Mouse (Mus musculus) neural tube, embryonic 15.5 days (tissue): ENCODE results near the gene Slc5a4b. TPM values are rescaled to one million over a fixed set of nuclear protein-coding genes. Genes with fewer than 3 reads are reported as not detected.
"Not testable (repeated sequence)": the region's sequence is repeated elsewhere in the genome, so short reads cannot be mapped to it uniquely, and the experiment has no call there.

Experiments
- ATAC-seq: fragments of 200-750 bp; cut with Nextera tagmentation; 2 replicates; pipeline ENCODE4 v1.8.0; 2017; ENCODE audit warnings: mild to moderate bottlenecking, moderate TSS enrichment, moderate library complexity; ENCODE audit not compliant: low FRiP score
- H3K27ac ChIP-seq: fragments of 300-500 bp; sonication (generic); replicated peaks from 2 replicates; pipeline ENCODE4 v1.5.1; 2015; ENCODE audit warnings: mild to moderate bottlenecking, inconsistent platforms
- H3K27me3 ChIP-seq: fragments of 300-500 bp; sonication (generic); replicated peaks from 2 replicates; pipeline ENCODE4 v1.6.1; 2015; ENCODE audit warnings: inconsistent platforms
- H3K36me3 ChIP-seq: fragments of 300-500 bp; sonication (generic); 2 replicates; pipeline ENCODE4 v1.6.1; 2015; ENCODE audit warnings: inconsistent platforms
- H3K4me1 ChIP-seq: fragments of 300-500 bp; sonication (generic); 2 replicates; pipeline ENCODE4 v1.6.1; 2015; ENCODE audit warnings: inconsistent platforms
- H3K4me2 ChIP-seq: fragments of 300-500 bp; sonication (generic); 2 replicates; pipeline ENCODE4 v1.6.1; 2015; ENCODE audit warnings: inconsistent platforms, mild to moderate bottlenecking, moderate library complexity
- H3K4me3 ChIP-seq: fragments of 300-500 bp; sonication (generic); replicated peaks from 2 replicates; pipeline ENCODE4 v1.5.1; 2015; ENCODE audit warnings: mild to moderate bottlenecking, inconsistent platforms
- H3K9ac ChIP-seq: fragments of 300-500 bp; sonication (generic); replicated peaks from 2 replicates; pipeline ENCODE4 v1.6.1; 2015; ENCODE audit warnings: mild to moderate bottlenecking, inconsistent platforms
- H3K9me3 ChIP-seq: fragments of 300-500 bp; sonication (generic); replicated peaks from 2 replicates; pipeline ENCODE4 v1.6.1; 2016; ENCODE audit warnings: inconsistent platforms
- WGBS: fragments of 180-500 bp; shearing (Covaris S2); methylation state at CpG from one replicate; pipeline ENCODE4 v1.1.7; 2015; ENCODE audit warnings: mixed read lengths; 5-methylcytosine and 5-hydroxymethylcytosine counted together
- polyA plus RNA-seq: library from polyadenylated mRNA; unstranded; fragments of >200 nt; fragmentation: Nextera tagmentation; extraction: Ambion mirVana; gene quantifications from 2 replicates; pipeline ENCODE4 v1.2.1, GENCODE M21; 2015

The Slc5a4b gene
- polyA plus RNA-seq, 1 experiment from 2014 or later = not detected

- no peak for ATAC-seq
- Histone ChIP-seq H3K9me3 (no peaks in the 10 kb centered on the region), H3K27me3 (no peaks in the 10 kb centered on the region), H3K27ac (no peak overlapping the region), H3K4me3 (no peak overlapping the region), H3K36me3 (no peaks in the 10 kb centered on the region), H3K4me2 (no peak overlapping the region), H3K9ac (no peak overlapping the region), H3K4me1 (no peaks in the 10 kb centered on the region)
- 66% methylated on average over 9 of the region's 9 CpGs for WGBS
Measured at GRCm38 (mm10) chr10:76097368-76097767, 13.4 kb downstream of the Slc5a4b start.

DNA sequence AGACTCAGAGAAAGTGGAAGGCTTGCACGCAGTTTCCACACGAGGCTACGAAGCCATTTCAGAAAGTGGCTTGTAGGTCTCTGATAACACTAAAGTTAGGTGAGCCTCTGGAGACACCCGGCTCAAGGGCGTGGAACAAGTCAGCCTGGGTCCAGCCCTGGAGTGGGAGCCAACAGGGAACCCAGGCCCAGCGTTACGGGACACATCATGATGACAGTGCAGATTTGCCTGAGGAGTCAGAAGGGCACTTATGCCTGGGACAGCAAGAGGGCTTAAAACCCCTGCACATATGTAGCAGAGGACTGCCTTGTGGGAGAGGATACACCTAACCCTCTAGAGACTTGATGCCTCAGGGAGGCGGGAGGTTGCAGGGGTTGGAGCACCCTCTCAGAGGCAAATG lies 14.2 kb downstream of the Slc5a4b start:
- no peak overlapping the region for H3K4me2 ChIP-seq
- ATAC-seq = no peak
- no peaks in the 10 kb centered on the region for H3K36me3 ChIP-seq
- no peaks in the 10 kb centered on the region for H3K9me3 ChIP-seq
- WGBS = 92% methylated on average over 8 of the region's 8 CpGs
- no peak overlapping the region for H3K9ac ChIP-seq
- H3K27ac ChIP-seq = no peak overlapping the region
- no peaks in the 10 kb centered on the region for H3K27me3 ChIP-seq
- H3K4me3 ChIP-seq = no peak overlapping the region
- H3K4me1 ChIP-seq = no peaks in the 10 kb centered on the region

- H3K27me3 ChIP-seq, H3K36me3 ChIP-seq, H3K9ac ChIP-seq, H3K4me3 ChIP-seq, ATAC-seq, H3K4me1 ChIP-seq, H3K9me3 ChIP-seq, H3K4me2 ChIP-seq, H3K27ac ChIP-seq: not testable (repeated sequence)
- WGBS = 94% methylated on average over 2 of the region's 2 CpGs
Measured at GRCm38 (mm10) chr10:76077008-76077407, 33.8 kb downstream of the Slc5a4b start.

- H3K9ac ChIP-seq, H3K4me1 ChIP-seq, H3K27me3 ChIP-seq, H3K36me3 ChIP-seq, H3K27ac ChIP-seq, H3K4me2 ChIP-seq, ATAC-seq, H3K4me3 ChIP-seq, H3K9me3 ChIP-seq: not testable (repeated sequence)
- 96% methylated on average over 5 of the region's 5 CpGs for WGBS
Measured at GRCm38 (mm10) chr10:76072080-76072479, 38.7 kb downstream of the Slc5a4b start.

DNA sequence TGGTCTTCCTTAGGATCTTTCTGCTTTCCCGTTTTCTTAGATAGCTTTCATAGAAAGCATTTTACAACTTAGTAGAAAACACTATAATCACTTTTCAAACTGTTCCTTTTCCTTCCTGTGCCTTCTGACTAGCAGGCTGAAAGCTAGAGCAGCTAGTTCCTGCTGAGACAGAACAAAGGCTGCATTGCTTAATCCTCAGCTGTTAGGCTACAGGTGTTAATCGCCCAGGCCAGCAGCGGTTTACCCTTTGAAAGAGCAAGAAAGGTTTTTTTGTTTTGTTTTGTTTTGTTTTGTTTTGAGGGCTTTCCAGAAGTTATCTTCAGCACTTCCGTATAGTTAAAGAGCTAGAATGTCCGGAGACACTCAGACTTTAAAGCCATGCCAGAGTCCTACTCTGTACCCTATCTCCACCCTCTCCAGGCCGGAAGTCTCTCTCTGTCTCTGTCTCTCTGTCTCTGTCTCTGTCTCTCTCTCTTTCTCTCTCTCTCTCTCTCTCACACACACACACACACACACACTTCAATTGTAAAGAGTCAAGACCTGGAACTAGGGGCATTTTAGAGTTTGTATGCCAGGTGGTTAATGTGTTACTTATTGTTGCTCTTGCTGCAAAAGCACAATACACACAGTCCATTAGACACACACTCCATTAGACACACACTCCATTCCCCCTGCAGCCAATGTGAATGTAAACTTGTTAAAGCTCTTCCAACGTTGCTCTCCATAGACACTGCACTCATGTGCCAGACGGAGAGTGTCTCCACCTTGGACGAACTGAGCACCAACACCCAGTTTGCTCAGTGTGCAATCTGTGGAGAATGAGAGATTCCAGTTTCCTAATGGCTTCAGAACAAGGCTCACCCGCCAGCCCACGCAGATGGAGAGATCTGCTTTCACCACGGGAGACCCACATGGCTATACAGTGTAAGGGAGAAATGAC lies 42.8 kb downstream of the Slc5a4b start:
- Histone ChIP-seq H3K4me3 (no peak overlapping the region), H3K27ac (no peak overlapping the region), H3K4me1 (0 out of 2 replicates have a peak, but pooled peaks cover 3% of the 10 kb centered on the region), H3K9ac (no peak overlapping the region), H3K4me2 (no peak overlapping the region), H3K36me3 (no peaks in the 10 kb centered on the region), H3K27me3 (no peaks in the 10 kb centered on the region), H3K9me3 (no peaks in the 10 kb centered on the region)
- peak; percentile 41; the same call in 1 of the 2 replicates for ATAC-seq
- WGBS = 11% methylated on average over 12 of the region's 12 CpGs

DNA sequence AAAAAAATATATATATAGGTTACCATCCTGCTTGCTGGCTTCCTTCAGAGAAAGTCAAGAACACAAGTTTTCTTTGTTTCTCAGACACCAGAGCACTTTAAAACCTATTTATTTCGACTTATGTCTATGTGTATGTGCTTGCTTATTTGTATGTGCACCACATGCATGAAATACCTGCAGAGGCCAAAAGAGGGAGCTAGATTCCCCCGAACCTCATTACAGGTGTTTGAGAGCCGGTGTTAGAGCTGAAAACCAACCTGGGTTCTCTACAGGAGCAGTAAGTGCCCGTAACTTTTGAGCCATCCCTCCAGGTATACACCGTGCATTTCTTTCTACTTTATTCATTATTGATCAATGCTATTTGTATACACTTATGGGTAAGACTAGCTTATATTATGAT lies 48.3 kb downstream of the Slc5a4b start:
- 93% methylated on average over 5 of the region's 5 CpGs for WGBS
- ATAC-seq = no peak
- H3K9ac ChIP-seq = no peak overlapping the region

DNA sequence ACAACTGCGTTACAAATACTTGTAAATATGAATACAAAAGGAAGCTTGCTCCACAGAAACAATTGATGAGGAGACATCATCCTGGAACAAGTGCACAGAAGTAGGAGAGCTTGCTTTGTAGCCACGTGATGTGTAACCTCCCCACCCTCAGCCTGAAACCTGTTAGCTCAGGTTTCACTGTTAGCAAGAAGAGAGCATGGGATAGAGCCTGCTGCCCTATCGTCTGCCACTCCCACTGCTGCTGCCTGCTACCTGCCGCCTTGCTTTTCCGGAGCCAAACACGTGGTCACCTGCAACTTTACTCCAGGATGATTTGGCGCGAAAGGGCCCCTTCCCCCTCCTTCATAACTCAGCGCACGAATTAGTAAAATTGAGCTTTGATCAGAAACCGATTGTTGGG lies 58.9 kb downstream of the Slc5a4b start:
- WGBS = 89% methylated on average over 11 of the region's 11 CpGs
- ATAC-seq = no peak
- no peak overlapping the region for H3K27ac ChIP-seq
- no peaks in the 10 kb centered on the region for H3K36me3 ChIP-seq
- H3K4me1 ChIP-seq = no peaks in the 10 kb centered on the region
- H3K9me3 ChIP-seq = no peaks in the 10 kb centered on the region
- no peak overlapping the region for H3K4me2 ChIP-seq
- no peak overlapping the region for H3K9ac ChIP-seq
- H3K4me3 ChIP-seq = no peak overlapping the region
- H3K27me3 ChIP-seq = no peaks in the 10 kb centered on the region

More for the DNA sequence above, 48.3 kb downstream of the Slc5a4b start:
- no peaks in the 10 kb centered on the region for H3K9me3 ChIP-seq
- no peak overlapping the region for H3K4me2 ChIP-seq
- H3K4me3 ChIP-seq = no peak overlapping the region
- H3K27ac ChIP-seq = no peak overlapping the region
- no peaks in the 10 kb centered on the region for H3K4me1 ChIP-seq
- H3K36me3 ChIP-seq = no peaks in the 10 kb centered on the region
- H3K27me3 ChIP-seq = no peaks in the 10 kb centered on the region

- H3K4me1 ChIP-seq = no peaks in the 10 kb centered on the region
- no peaks in the 10 kb centered on the region for H3K27me3 ChIP-seq
- no peaks in the 10 kb centered on the region for H3K9me3 ChIP-seq
- no peak overlapping the region for H3K4me2 ChIP-seq
- H3K9ac ChIP-seq = no peak overlapping the region
- no peak overlapping the region for H3K27ac ChIP-seq
- H3K4me3 ChIP-seq = no peak overlapping the region
- 66% methylated on average over 6 of the region's 6 CpGs for WGBS
- H3K36me3 ChIP-seq = peaks cover 5% of the 10 kb centered on the region; the same call in 1 of the 2 replicates
- ATAC-seq = no peak
Measured at GRCm38 (mm10) chr10:76048967-76049366, 61.8 kb downstream of the Slc5a4b start.

GRCm38 (mm10) chr10:76047182-76047869 lies 63.4 kb downstream of the Slc5a4b start:
- H3K9me3 ChIP-seq = no peaks in the 10 kb centered on the region
- no peak overlapping the region for H3K9ac ChIP-seq
- no peak overlapping the region for H3K4me3 ChIP-seq
- H3K4me2 ChIP-seq = no peak overlapping the region
- H3K36me3 ChIP-seq = peaks cover 14% of the 10 kb centered on the region
- H3K27me3 ChIP-seq = no peaks in the 10 kb centered on the region
- no peak overlapping the region for H3K27ac ChIP-seq
- ATAC-seq = no peak
- no peaks in the 10 kb centered on the region for H3K4me1 ChIP-seq
- 53% methylated on average over 5 of the region's 5 CpGs for WGBS

- H3K4me1 ChIP-seq = no peaks in the 10 kb centered on the region
- WGBS = 72% methylated on average over 1 of the region's 1 CpGs
- no peak overlapping the region for H3K27ac ChIP-seq
- H3K4me2 ChIP-seq = no peak overlapping the region
- peaks cover 14% of the 10 kb centered on the region for H3K36me3 ChIP-seq
- no peaks in the 10 kb centered on the region for H3K9me3 ChIP-seq
- H3K9ac ChIP-seq = no peak overlapping the region
- H3K27me3 ChIP-seq = no peaks in the 10 kb centered on the region
- no peak for ATAC-seq
- no peak overlapping the region for H3K4me3 ChIP-seq
Measured at GRCm38 (mm10) chr10:76046754-76047153, 64.0 kb downstream of the Slc5a4b start.

DNA sequence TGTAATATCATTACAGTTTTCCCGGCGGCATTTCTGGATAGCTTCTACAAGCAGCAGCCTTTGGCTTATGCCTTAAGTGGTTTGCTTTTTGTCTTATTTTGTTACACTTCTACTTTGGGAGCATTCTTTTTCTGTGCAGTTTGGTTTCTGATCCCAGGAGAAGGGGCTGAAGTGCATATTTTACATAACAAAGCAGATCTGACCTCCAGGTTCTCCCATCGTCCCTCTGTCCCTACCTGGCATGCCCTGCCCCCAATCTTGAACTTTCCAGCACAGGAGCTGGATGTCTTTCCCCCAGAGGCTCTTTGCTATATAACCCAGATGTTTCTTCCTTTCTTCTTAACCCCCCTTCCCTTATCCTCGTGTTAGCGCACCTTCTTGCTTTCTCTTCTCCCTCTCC lies 65.4 kb downstream of the Slc5a4b start:
- WGBS = 57% methylated on average over 5 of the region's 5 CpGs

DNA sequence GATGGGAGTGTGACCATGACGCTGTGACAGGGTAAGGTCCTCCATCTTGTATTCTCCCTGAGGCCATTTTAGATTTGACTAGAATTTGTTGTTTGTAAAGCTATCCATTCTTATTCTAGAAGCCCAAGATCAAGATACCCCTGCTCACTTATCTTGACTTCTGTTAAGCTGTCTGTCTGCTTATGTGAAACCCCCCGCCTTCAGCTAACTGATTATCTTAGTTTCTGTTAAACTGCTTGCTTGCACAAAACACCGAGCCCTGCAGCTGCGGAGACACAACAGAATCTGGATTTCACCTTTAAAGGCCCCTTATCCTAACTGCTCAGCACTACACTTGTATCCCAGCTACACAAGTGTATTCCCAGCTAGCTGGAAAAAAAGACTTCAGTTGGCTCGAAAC lies 73.8 kb downstream of the Slc5a4b start:
- H3K9ac ChIP-seq = no peak overlapping the region
- no peaks in the 10 kb centered on the region for H3K9me3 ChIP-seq
- peaks cover 15% of the 10 kb centered on the region for H3K4me1 ChIP-seq
- no peak overlapping the region for H3K4me3 ChIP-seq
- H3K27me3 ChIP-seq = no peaks in the 10 kb centered on the region
- WGBS = 96% methylated on average over 5 of the region's 5 CpGs
- peaks cover 56% of the 10 kb centered on the region for H3K36me3 ChIP-seq
- no peak for ATAC-seq
- no peak overlapping the region for H3K27ac ChIP-seq
- no peak overlapping the region for H3K4me2 ChIP-seq

More for the DNA sequence above, 65.4 kb downstream of the Slc5a4b start:
- no peak overlapping the region for H3K27ac ChIP-seq
- H3K4me1 ChIP-seq = no peaks in the 10 kb centered on the region
- ATAC-seq = no peak
- no peak overlapping the region for H3K4me2 ChIP-seq
- H3K9ac ChIP-seq = no peak overlapping the region
- H3K9me3 ChIP-seq = no peaks in the 10 kb centered on the region
- no peak overlapping the region for H3K4me3 ChIP-seq
- H3K36me3 ChIP-seq = peaks cover 26% of the 10 kb centered on the region
- no peaks in the 10 kb centered on the region for H3K27me3 ChIP-seq
